Mouse (Mus musculus): ENCODE results near the gene Casc1. TPM values are rescaled to one million over a fixed set of nuclear protein-coding genes. Genes with fewer than 3 reads are reported as not detected.
A peak's percentile ranks its signal among the peaks of the same experiment; 100 is the strongest.

Casc1 gene
- 1.3 and 1.4 TPM in 2 replicates for polyA plus RNA-seq (2012; rRNA removed)

- peak; percentile 97 to 99 for DNase-seq
- H3K27me3 ChIP-seq (ENCODE audit: control insufficient read depth, insufficient read depth, low read length): no peaks in the 10 kb centered on the region
- no peaks in the 10 kb centered on the region for H3K4me1 ChIP-seq (ENCODE audit: control insufficient read depth, insufficient read depth, low read length)
- peak; percentile 97 for TF ChIP-seq POLR2A (IDR thresholded peaks at IDR 0.05; ENCODE audit: borderline replicate concordance, insufficient read depth, low read length)
- TF ChIP-seq CTCF (IDR thresholded peaks at IDR 0.05; ENCODE audit: borderline replicate concordance, insufficient read depth, low read depth, low read length): no peak
- under 1% methylated on average over 36 of the region's 36 CpGs for WGBS
- peak within 1 kb of the TSS; percentile 82 for H3K4me3 ChIP-seq (replicated peaks; ENCODE audit: insufficient read depth, low read depth, low read length)
- peak within 1 kb of the TSS; percentile 58 for H3K27ac ChIP-seq (ENCODE audit: insufficient read depth, low read length)
These were observed at the start of gene Casc1, which contains the start of gene Etfrf1 for GRCm38 (mm10) chr6:145210816-145211338. Gene Casc1, minus strand, starts transcription at chr6:145211005. Gene Etfrf1, plus strand, starts transcription at chr6:145211134.

GRCm38 (mm10) chr6:145256701-145257073, 45.9 kb upstream of the Casc1 start:
- H3K27me3 ChIP-seq (ENCODE audit: control insufficient read depth, insufficient read depth, low read length): no peaks in the 10 kb centered on the region
- TF ChIP-seq CTCF (IDR thresholded peaks at IDR 0.05; ENCODE audit: borderline replicate concordance, insufficient read depth, low read depth, low read length) (no peak), POLR2A (IDR thresholded peaks at IDR 0.05; ENCODE audit: borderline replicate concordance, insufficient read depth, low read length) (no peak)
- no peak overlapping the region for H3K4me3 ChIP-seq (replicated peaks; ENCODE audit: insufficient read depth, low read depth, low read length)
- H3K4me1 ChIP-seq (ENCODE audit: control insufficient read depth, insufficient read depth, low read length): no peaks in the 10 kb centered on the region
- no peak overlapping the region for H3K27ac ChIP-seq (ENCODE audit: insufficient read depth, low read length)
- 37% methylated on average over 2 of the region's 2 CpGs for WGBS
- DNase-seq: no peak

- DNase-seq: no peak
- Histone ChIP-seq H3K4me1 (ENCODE audit: control insufficient read depth, insufficient read depth, low read length) (no peaks in the 10 kb centered on the region), H3K27me3 (ENCODE audit: control insufficient read depth, insufficient read depth, low read length) (no peaks in the 10 kb centered on the region), H3K4me3 (replicated peaks; ENCODE audit: insufficient read depth, low read depth, low read length) (no peak overlapping the region), H3K27ac (ENCODE audit: insufficient read depth, low read length) (no peak overlapping the region)
- TF ChIP-seq CTCF (IDR thresholded peaks at IDR 0.05; ENCODE audit: borderline replicate concordance, insufficient read depth, low read depth, low read length): no peak
- TF ChIP-seq POLR2A (IDR thresholded peaks at IDR 0.05; ENCODE audit: borderline replicate concordance, insufficient read depth, low read length): no peak
- WGBS: 75% methylated on average over 13 of the region's 13 CpGs
These were observed 45.3 kb upstream of the Casc1 start for GRCm38 (mm10) chr6:145255952-145256700.

- 7% methylated on average over 16 of the region's 16 CpGs for WGBS
- peaks cover 5% of the 10 kb centered on the region; the same call in 1 of the 2 replicates for H3K4me1 ChIP-seq (ENCODE audit: control insufficient read depth, insufficient read depth, low read length)
- no peak for DNase-seq
- peak overlapping the region; percentile 70 for H3K27ac ChIP-seq (ENCODE audit: insufficient read depth, low read length)
- no peak for TF ChIP-seq POLR2A (IDR thresholded peaks at IDR 0.05; ENCODE audit: borderline replicate concordance, insufficient read depth, low read length)
- H3K27me3 ChIP-seq (ENCODE audit: control insufficient read depth, insufficient read depth, low read length): no peaks in the 10 kb centered on the region
- H3K4me3 ChIP-seq (replicated peaks; ENCODE audit: insufficient read depth, low read depth, low read length): peak overlapping the region; percentile 92
These were observed 40.0 kb upstream of the Casc1 start for GRCm38 (mm10) chr6:145250820-145251219.

DNA sequence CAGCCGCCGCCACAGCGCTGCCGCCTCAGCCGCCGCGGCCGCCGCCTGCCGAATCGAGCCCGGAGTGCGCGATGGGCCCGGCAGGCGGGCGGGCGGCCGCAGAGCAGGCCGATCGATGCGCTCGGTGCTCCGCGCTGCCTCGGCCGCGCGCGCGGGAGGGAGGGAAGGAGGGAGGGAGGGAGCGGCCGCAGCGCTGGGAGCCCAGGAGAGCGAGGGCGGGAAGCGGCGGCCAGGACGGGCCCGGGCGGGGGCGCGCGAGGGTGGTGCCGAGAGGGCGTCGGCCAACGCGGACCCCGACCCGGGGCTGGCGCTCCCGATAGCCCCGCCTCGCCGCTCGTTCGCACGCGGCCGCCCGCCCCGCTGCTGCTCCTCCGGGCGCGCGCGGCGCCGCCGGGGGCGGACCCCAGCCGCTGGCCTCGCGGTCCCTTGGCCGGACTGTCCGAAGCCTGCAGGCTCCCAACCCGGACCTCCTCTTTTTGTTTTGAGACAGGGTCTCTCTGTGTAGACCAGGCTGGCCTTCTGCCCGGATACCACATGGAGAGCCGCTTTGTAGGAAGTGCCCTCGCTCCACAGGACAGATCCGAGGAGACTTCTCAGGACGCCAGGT, 39.5 kb upstream of the Casc1 start, which contains the start of gene Kras:
Gene Kras, minus strand, starts transcription at position 55 of the 607 bp plus-strand sequence.
- under 1% methylated on average over 74 of the region's 83 CpGs for WGBS
- peak; percentile 91 for DNase-seq
- peaks cover 5% of the 10 kb centered on the region; the same call in 1 of the 2 replicates for H3K4me1 ChIP-seq (ENCODE audit: control insufficient read depth, insufficient read depth, low read length)
- H3K4me3 ChIP-seq (replicated peaks; ENCODE audit: insufficient read depth, low read depth, low read length): peak within 1 kb of the TSS; percentile 92
- peak within 1 kb of the TSS; percentile 70 for H3K27ac ChIP-seq (ENCODE audit: insufficient read depth, low read length)
- no peak for TF ChIP-seq CTCF (IDR thresholded peaks at IDR 0.05; ENCODE audit: borderline replicate concordance, insufficient read depth, low read depth, low read length)
- peak; percentile 63 for TF ChIP-seq POLR2A (IDR thresholded peaks at IDR 0.05; ENCODE audit: borderline replicate concordance, insufficient read depth, low read length)
- no peaks in the 10 kb centered on the region for H3K27me3 ChIP-seq (ENCODE audit: control insufficient read depth, insufficient read depth, low read length)

- Histone ChIP-seq H3K27ac (ENCODE audit: insufficient read depth, low read length) (peak overlapping the region; percentile 68), H3K27me3 (ENCODE audit: control insufficient read depth, insufficient read depth, low read length) (no peaks in the 10 kb centered on the region), H3K4me3 (replicated peaks; ENCODE audit: insufficient read depth, low read depth, low read length) (peak overlapping the region; percentile 92), H3K4me1 (ENCODE audit: control insufficient read depth, insufficient read depth, low read length) (peaks cover 5% of the 10 kb centered on the region; the same call in 1 of the 2 replicates)
- DNase-seq: peak; percentile 69 to 77
- no peak for TF ChIP-seq CTCF (IDR thresholded peaks at IDR 0.05; ENCODE audit: borderline replicate concordance, insufficient read depth, low read depth, low read length)
- no peak for TF ChIP-seq POLR2A (IDR thresholded peaks at IDR 0.05; ENCODE audit: borderline replicate concordance, insufficient read depth, low read length)
- 3% methylated on average over 110 of the region's 124 CpGs for WGBS
These were observed 38.7 kb upstream of the Casc1 start for GRCm38 (mm10) chr6:145249291-145250184.

DNA sequence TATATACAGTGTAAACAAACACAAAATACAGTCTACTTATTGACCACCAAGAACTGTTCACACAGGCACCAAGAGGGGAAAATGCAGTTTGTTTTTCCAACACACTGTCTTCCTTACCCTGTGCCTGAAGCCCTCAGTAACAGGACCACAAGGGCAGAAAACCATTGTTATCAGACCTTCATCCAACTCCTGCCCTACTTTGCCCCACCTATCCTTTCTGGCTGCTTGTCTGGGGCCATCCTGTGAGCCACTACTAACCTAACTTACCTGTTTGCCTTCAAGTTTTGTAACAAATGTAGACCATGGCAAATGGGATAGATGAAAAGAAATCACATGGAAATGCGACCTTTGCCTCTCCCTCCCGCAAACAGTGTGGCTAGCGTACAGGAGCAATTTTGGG, 37.1 kb upstream of the Casc1 start:
- peak overlapping the region; percentile 27 for H3K4me3 ChIP-seq (replicated peaks; ENCODE audit: insufficient read depth, low read depth, low read length)
- no peaks in the 10 kb centered on the region for H3K27me3 ChIP-seq (ENCODE audit: control insufficient read depth, insufficient read depth, low read length)
- TF ChIP-seq POLR2A (IDR thresholded peaks at IDR 0.05; ENCODE audit: borderline replicate concordance, insufficient read depth, low read length): no peak
- no peak for TF ChIP-seq CTCF (IDR thresholded peaks at IDR 0.05; ENCODE audit: borderline replicate concordance, insufficient read depth, low read depth, low read length)
- no peak for DNase-seq
- peaks cover 5% of the 10 kb centered on the region; the same call in 1 of the 2 replicates for H3K4me1 ChIP-seq (ENCODE audit: control insufficient read depth, insufficient read depth, low read length)
- no peak overlapping the region for H3K27ac ChIP-seq (ENCODE audit: insufficient read depth, low read length)
- whole genome bisulfite sequencing: 70% methylated on average over 3 of the region's 3 CpGs
